Mouse (Mus musculus) bone marrow, adult 2 months (tissue): Measurements from ENCODE around the gene Ddi2.

Experiments used
- CTCF ChIP-seq: fragments of 200-500 bp; IDR thresholded peaks from 2 replicates; pipeline ENCODE4 v1.5.1; 2011; ENCODE audit warnings: low read length, control low read depth; ENCODE audit not compliant: control insufficient read depth, insufficient read depth
- POLR2A ChIP-seq: fragments of 200-500 bp; IDR thresholded peaks from 2 replicates; pipeline ENCODE4 v1.6.1; 2011; ENCODE audit warnings: low read depth, mild to moderate bottlenecking, control low read depth, low read length, borderline replicate concordance; ENCODE audit not compliant: control insufficient read depth

- TF ChIP-seq CTCF (no peak), POLR2A (no peak)
Observed at GRCm38 (mm10) chr4:141663122-141663931, 59.9 kb downstream of the Ddi2 start.
